Mouse (Mus musculus): ENCODE data around the gene Gpx3. TPM values are rescaled to one million over a fixed set of nuclear protein-coding genes. Genes with fewer than 3 reads are reported as not detected.

Gpx3 gene
- polyA plus RNA-seq, 1 experiment = 5.9 TPM

DNA sequence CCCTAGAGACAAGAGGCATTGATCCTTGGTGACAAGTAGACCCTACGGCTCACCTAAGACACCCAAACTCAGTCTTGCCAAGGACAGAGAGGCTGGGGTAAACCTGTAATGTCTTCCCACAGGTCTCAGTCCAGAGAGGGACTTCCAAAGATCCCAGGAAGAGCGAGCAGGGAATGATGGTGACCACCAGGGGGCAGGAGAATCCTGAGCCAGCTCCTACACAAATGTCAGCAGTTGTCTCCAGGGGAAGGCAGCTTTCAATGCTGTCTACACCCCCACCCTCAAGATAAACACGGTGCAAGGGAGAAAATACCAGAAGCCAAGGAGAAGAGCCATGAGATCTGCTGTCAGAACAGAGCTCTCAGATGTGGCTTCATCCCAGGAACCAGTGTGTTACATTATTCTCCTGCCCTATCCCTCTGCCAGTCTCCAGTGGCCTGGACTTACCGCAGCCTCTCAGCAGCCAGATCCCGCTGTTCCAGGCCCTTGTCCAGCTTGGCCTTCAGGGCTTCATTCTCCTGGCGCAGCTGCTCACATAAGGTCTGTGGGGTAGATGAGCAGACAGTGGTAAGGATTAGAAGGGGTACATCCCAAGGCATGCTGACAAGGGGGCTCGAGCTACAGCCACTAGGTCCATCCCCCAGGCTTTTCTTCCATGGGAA is 28.2 kb downstream of the Gpx3 start:
- Histone ChIP-seq H3K4me1 (ENCODE audit: control insufficient read depth, insufficient read depth, low read length) (no peaks in the 10 kb centered on the region), H3K27ac (ENCODE audit: insufficient read depth, low read length) (no peak overlapping the region), H3K4me3 (ENCODE audit: insufficient read depth, low read length) (no peak overlapping the region)
- TF ChIP-seq CTCF (IDR thresholded peaks at IDR 0.05; ENCODE audit: extremely low read depth, insufficient read depth, low read length) (peak; percentile 68), POLR2A (IDR thresholded peaks at IDR 0.05; ENCODE audit: extremely low read depth, insufficient read depth, low read length) (no peak)

GRCm38 (mm10) chr11:54931405-54932093 is 29.3 kb downstream of the Gpx3 start:
- Histone ChIP-seq H3K27ac (ENCODE audit: insufficient read depth, low read length) (no peak overlapping the region), H3K4me3 (ENCODE audit: insufficient read depth, low read length) (no peak overlapping the region), H3K4me1 (ENCODE audit: control insufficient read depth, insufficient read depth, low read length) (no peaks in the 10 kb centered on the region)
- no peak for TF ChIP-seq POLR2A (IDR thresholded peaks at IDR 0.05; ENCODE audit: extremely low read depth, insufficient read depth, low read length)
- TF ChIP-seq CTCF (IDR thresholded peaks at IDR 0.05; ENCODE audit: extremely low read depth, insufficient read depth, low read length) = peak; percentile 63

GRCm38 (mm10) chr11:54932540-54932939 is 30.3 kb downstream of the Gpx3 start:
- no peak for TF ChIP-seq POLR2A (IDR thresholded peaks at IDR 0.05; ENCODE audit: extremely low read depth, insufficient read depth, low read length)
- TF ChIP-seq CTCF (IDR thresholded peaks at IDR 0.05; ENCODE audit: extremely low read depth, insufficient read depth, low read length) = no peak
- no peak overlapping the region for H3K4me3 ChIP-seq (ENCODE audit: insufficient read depth, low read length)
- H3K27ac ChIP-seq (ENCODE audit: insufficient read depth, low read length) = no peak overlapping the region
- no peaks in the 10 kb centered on the region for H3K4me1 ChIP-seq (ENCODE audit: control insufficient read depth, insufficient read depth, low read length)

- TF ChIP-seq POLR2A (IDR thresholded peaks at IDR 0.05; ENCODE audit: extremely low read depth, insufficient read depth, low read length) (no peak), CTCF (IDR thresholded peaks at IDR 0.05; ENCODE audit: extremely low read depth, insufficient read depth, low read length) (no peak)
- Histone ChIP-seq H3K27ac (ENCODE audit: insufficient read depth, low read length) (no peak overlapping the region), H3K4me3 (ENCODE audit: insufficient read depth, low read length) (no peak overlapping the region), H3K4me1 (ENCODE audit: control insufficient read depth, insufficient read depth, low read length) (no peaks in the 10 kb centered on the region)
Observed at GRCm38 (mm10) chr11:54934198-54934597, 31.9 kb downstream of the Gpx3 start.

GRCm38 (mm10) chr11:54936035-54936770 is 34.0 kb downstream of the Gpx3 start:
- Histone ChIP-seq H3K4me1 (ENCODE audit: control insufficient read depth, insufficient read depth, low read length) (no peaks in the 10 kb centered on the region; the same call in 1 of the 2 replicates), H3K27ac (ENCODE audit: insufficient read depth, low read length) (no peak overlapping the region), H3K4me3 (ENCODE audit: insufficient read depth, low read length) (no peak overlapping the region)
- TF ChIP-seq CTCF (IDR thresholded peaks at IDR 0.05; ENCODE audit: extremely low read depth, insufficient read depth, low read length) (no peak), POLR2A (IDR thresholded peaks at IDR 0.05; ENCODE audit: extremely low read depth, insufficient read depth, low read length) (no peak)

- H3K4me3 ChIP-seq (ENCODE audit: insufficient read depth, low read length) = no peak overlapping the region
- H3K27ac ChIP-seq (ENCODE audit: insufficient read depth, low read length) = no peak overlapping the region
- TF ChIP-seq POLR2A (IDR thresholded peaks at IDR 0.05; ENCODE audit: extremely low read depth, insufficient read depth, low read length) (no peak), CTCF (IDR thresholded peaks at IDR 0.05; ENCODE audit: extremely low read depth, insufficient read depth, low read length) (no peak)
- no peaks in the 10 kb centered on the region; the same call in 1 of the 2 replicates for H3K4me1 ChIP-seq (ENCODE audit: control insufficient read depth, insufficient read depth, low read length)
Observed at GRCm38 (mm10) chr11:54936771-54937140, 34.5 kb downstream of the Gpx3 start.

DNA sequence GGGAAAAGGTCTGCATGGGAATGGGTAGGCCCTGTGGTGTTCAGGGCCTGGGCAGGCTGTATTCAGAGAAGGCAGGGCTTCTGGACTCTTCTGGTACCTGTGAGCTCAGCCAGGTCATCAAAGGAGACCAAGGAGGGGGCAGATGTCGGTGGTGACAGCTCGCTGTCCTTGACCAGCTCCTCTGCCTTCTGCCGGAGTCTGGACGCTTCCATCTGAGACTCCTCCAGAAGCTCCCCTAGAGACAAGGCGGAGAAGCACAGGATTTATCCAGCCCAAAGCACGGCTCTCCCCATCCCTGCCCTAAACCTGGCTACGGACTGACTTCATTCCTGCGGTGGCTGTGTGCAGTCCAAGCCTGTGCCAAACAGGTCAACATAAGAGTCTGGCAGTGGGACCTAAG is 37.2 kb downstream of the Gpx3 start:
- H3K4me3 ChIP-seq (ENCODE audit: insufficient read depth, low read length) = no peak overlapping the region
- no peaks in the 10 kb centered on the region; the same call in 1 of the 2 replicates for H3K4me1 ChIP-seq (ENCODE audit: control insufficient read depth, insufficient read depth, low read length)
- TF ChIP-seq POLR2A (IDR thresholded peaks at IDR 0.05; ENCODE audit: extremely low read depth, insufficient read depth, low read length) (no peak), CTCF (IDR thresholded peaks at IDR 0.05; ENCODE audit: extremely low read depth, insufficient read depth, low read length) (no peak)
- no peak overlapping the region for H3K27ac ChIP-seq (ENCODE audit: insufficient read depth, low read length)

- no peak for TF ChIP-seq CTCF (IDR thresholded peaks at IDR 0.05; ENCODE audit: extremely low read depth, insufficient read depth, low read length)
- no peak for TF ChIP-seq POLR2A (IDR thresholded peaks at IDR 0.05; ENCODE audit: extremely low read depth, insufficient read depth, low read length)
- H3K4me3 ChIP-seq (ENCODE audit: insufficient read depth, low read length) = no peak overlapping the region
- no peak overlapping the region for H3K27ac ChIP-seq (ENCODE audit: insufficient read depth, low read length)
- no peaks in the 10 kb centered on the region; the same call in 1 of the 2 replicates for H3K4me1 ChIP-seq (ENCODE audit: control insufficient read depth, insufficient read depth, low read length)
Observed at GRCm38 (mm10) chr11:54940056-54940455, 37.8 kb downstream of the Gpx3 start.

- Histone ChIP-seq H3K4me1 (ENCODE audit: control insufficient read depth, insufficient read depth, low read length) (no peaks in the 10 kb centered on the region; the same call in 1 of the 2 replicates), H3K27ac (ENCODE audit: insufficient read depth, low read length) (no peak overlapping the region), H3K4me3 (ENCODE audit: insufficient read depth, low read length) (no peak overlapping the region)
- no peak for TF ChIP-seq POLR2A (IDR thresholded peaks at IDR 0.05; ENCODE audit: extremely low read depth, insufficient read depth, low read length)
- no peak for TF ChIP-seq CTCF (IDR thresholded peaks at IDR 0.05; ENCODE audit: extremely low read depth, insufficient read depth, low read length)
Observed at GRCm38 (mm10) chr11:54944702-54945101, 42.4 kb downstream of the Gpx3 start.
